ENCODE assay signal across 8 mouse cellular contexts in genomic region chr4:133967138-133967865, GRCm38 (mm10). TPM values are rescaled to one million over a fixed set of nuclear protein-coding genes. Genes with fewer than 3 reads are reported as not detected.
DNase-seq lines count a peak whose midpoint lies in the region; ATAC-seq lines count a peak whose summit lies in the region.

No protein-coding gene starts in this region.

- no peaks in the 10 kb centered on the region for H3K27me3 ChIP-seq in intestine, embryonic 14.5 days (replicated peaks; ENCODE audit: control insufficient read depth, insufficient read depth, low read length)

- H3K9me3 ChIP-seq in intestine, embryonic 14.5 days (ENCODE audit: control insufficient read depth, low read length) = no peaks in the 10 kb centered on the region

- DNase-seq in adrenal gland, adult 18-20 months (ENCODE audit: low spot score in 2 of 2) = peak; percentile 98 to 99
- peak; percentile 97 for DNase-seq in embryo, embryonic 10.5 days (ENCODE audit: low spot score)
- DNase-seq in gastrocnemius, postnatal 14 days = peak; percentile 99
- peak; percentile 97 for DNase-seq in intestine, embryonic 14.5 days (ENCODE audit: low spot score)
- peak; percentile 94 to 99 for DNase-seq in left cerebral cortex, postnatal 10 days (ENCODE audit: extremely low spot score in 1 of 2, low spot score in 2 of 2)
- peak; percentile 98 to 99 for DNase-seq in right cerebral cortex, postnatal 10 days (ENCODE audit: low spot score in 2 of 2)
- DNase-seq in urinary bladder, postnatal 14 days (ENCODE audit: low spot score) = peak; percentile 99

- peak overlapping the region; percentile 64 for H3K4me3 ChIP-seq in intestine, embryonic 14.5 days (ENCODE audit: low read depth, low read length)

- H3K9ac ChIP-seq in intestine, embryonic 14.5 days (ENCODE audit: low read length) = peak overlapping the region; percentile 98

- peak overlapping the region; percentile 100 for H3K27ac ChIP-seq in intestine, embryonic 14.5 days (ENCODE audit: low read depth)

- ATAC-seq in intestine, embryonic 14.5 days (replicated peaks; ENCODE audit: low FRiP score, low TSS enrichment, low read depth) = peak; percentile 68
- ATAC-seq in megakaryocyte progenitor cell, adult 5-6 weeks (replicated peaks; ENCODE audit: poor library complexity) = peak; percentile 67

- intact Hi-C loops in gastrocnemius, postnatal 14 days (cut with DNase I; ENCODE audit: low total_unique reads) = no loop called here
- intact Hi-C loops in left cerebral cortex, postnatal 10 days (cut with DNase I) = loop anchor here (5.0 kb wide), 1 partner anchor 55 kb away; no protein-coding TSS in a partner anchor

- H3K36me3 ChIP-seq in intestine, embryonic 14.5 days (ENCODE audit: control insufficient read depth, insufficient read depth, low read length) = peaks cover 56% of the 10 kb centered on the region

- WGBS in intestine, embryonic 14.5 days = under 1% methylated on average over 80 of the region's 101 CpGs

- peaks cover 24% of the 10 kb centered on the region for H3K4me1 ChIP-seq in intestine, embryonic 14.5 days (replicated peaks; ENCODE audit: control insufficient read depth, insufficient read depth, low read length)

- H3K4me2 ChIP-seq in intestine, embryonic 14.5 days (ENCODE audit: low read length) = peak overlapping the region; percentile 94

RNA-seq across cellular contexts. Expression of gene Hmgn2, which starts 1.1 kb away (rescaled TPM):
- 100 to 1,000 TPM in 1 of 2 experiments, 10 to 100 TPM in 1; 79.3 to 181 TPM for total RNA-seq in adrenal gland, adult 18-20 months (2021)
- 100 to 1,000 TPM; 110 to 135 TPM for total RNA-seq in gastrocnemius, postnatal 14 days (2021)
- polyA plus RNA-seq in intestine, embryonic 14.5 days (2014; fragmentation: Nextera tagmentation; extraction: Ambion mirVana) = 2,568 and 2,768 TPM in 2 replicates
- 100 to 1,000 TPM; 181 to 183 TPM for total RNA-seq in left cerebral cortex, postnatal 10 days (2021)
- 2,294 and 2,610 TPM in 2 replicates for total RNA-seq in megakaryocyte progenitor cell, adult 5-6 weeks (2015)
- 1,024 and 1,057 TPM in 2 replicates for total RNA-seq in megakaryocyte progenitor cell, adult 5-6 weeks (2017)

RNA-seq across cellular contexts. Expression of gene Dhdds, which starts 33.4 kb away (rescaled TPM):
- 10 to 100 TPM; 39.1 to 46.2 TPM for total RNA-seq in adrenal gland, adult 18-20 months (2021)
- total RNA-seq in gastrocnemius, postnatal 14 days (2021) = 10 to 100 TPM; 11.3 to 13.0 TPM
- 43.5 and 46.6 TPM in 2 replicates for polyA plus RNA-seq in intestine, embryonic 14.5 days (2014; fragmentation: Nextera tagmentation; extraction: Ambion mirVana)
- total RNA-seq in left cerebral cortex, postnatal 10 days (2021) = 10 to 100 TPM; 57.1 to 61.4 TPM
- total RNA-seq in megakaryocyte progenitor cell, adult 5-6 weeks (2015) = 27.0 and 31.5 TPM in 2 replicates
- total RNA-seq in megakaryocyte progenitor cell, adult 5-6 weeks (2017) = 28.2 and 30.1 TPM in 2 replicates

RNA-seq across cellular contexts. Expression of gene Lin28a, which starts 51.3 kb away (rescaled TPM):
- not detected for total RNA-seq in adrenal gland, adult 18-20 months (2021)
- total RNA-seq in gastrocnemius, postnatal 14 days (2021) = 1 to 10 TPM; 1.9 to 3.0 TPM
- 0.05 and 0.08 TPM in 2 replicates for polyA plus RNA-seq in intestine, embryonic 14.5 days (2014; fragmentation: Nextera tagmentation; extraction: Ambion mirVana)
- not detected for total RNA-seq in left cerebral cortex, postnatal 10 days (2021)
- 3.7 and 4.7 TPM in 2 replicates for total RNA-seq in megakaryocyte progenitor cell, adult 5-6 weeks (2015)
- 27.4 and 31.2 TPM in 2 replicates for total RNA-seq in megakaryocyte progenitor cell, adult 5-6 weeks (2017)

Comparison
In these comparisons a context has a peak if more than half of its experiments do, and no peak if none do; other contexts are left out.
1. Peak in every context shown above with its lines: DNase-seq, ATAC-seq, H3K4me3 ChIP-seq and H3K27ac ChIP-seq.
2. RNA of gene Hmgn2, which starts 1.1 kb away (total RNA-seq): 1,024 to 2,610 TPM in megakaryocyte progenitor cell, adult 5-6 weeks; 181 to 183 TPM in left cerebral cortex, postnatal 10 days, 79.3 to 181 TPM in adrenal gland, adult 18-20 months and 110 to 135 TPM in gastrocnemius, postnatal 14 days; every median in the first group is over 4 times any median in the second.